Comparison of ENCODE assay signal across 10 mouse cellular contexts in genomic region chr11:90032807-90033206, GRCm38 (mm10). TPM values are rescaled to one million over a fixed set of nuclear protein-coding genes. Genes with fewer than 3 reads are reported as not detected.
DNase-seq lines count a peak whose midpoint lies in the region; ATAC-seq and TF ChIP-seq lines count a peak whose summit lies in the region.
"Had no signal": no experiment of that assay in that cellular context is flagged by ENCODE, and none has a peak within 500 bp of the region (broad histone marks: within the 10 kb centered on the region; RNA-seq: fewer than 3 reads in every experiment).

No protein-coding gene starts in this region.

- no peak for TF ChIP-seq EP300 in heart, adult 2 months (IDR thresholded peaks at IDR 0.05; ENCODE audit: insufficient read depth, low read depth, low read length)

- H3K27ac ChIP-seq in heart, adult 2 months, result no peak overlapping the region
- H3K27ac ChIP-seq in ES-E14 (ENCODE audit: insufficient read depth, low read depth, low read length, poor library complexity, severe bottlenecking), result no peak overlapping the region
- H3K27ac ChIP-seq in heart, embryonic 16.5 days (ENCODE audit: low read length), result no peak overlapping the region

- H3K36me3 ChIP-seq in heart, adult 2 months (ENCODE audit: control insufficient read depth, insufficient read depth, low read length), result no peaks in the 10 kb centered on the region
- H3K36me3 ChIP-seq in ES-E14 (ENCODE audit: control insufficient read depth, insufficient read depth, low read length, poor library complexity, severe bottlenecking), result no peaks in the 10 kb centered on the region
- peaks cover 7% of the 10 kb centered on the region for H3K36me3 ChIP-seq in heart, embryonic 16.5 days (ENCODE audit: control insufficient read depth, insufficient read depth)

- WGBS in heart, adult 2 months, result 15% methylated on average over 8 of the region's 8 CpGs
- 10% methylated on average over 8 of the region's 8 CpGs for WGBS in heart, embryonic 16.5 days

- TF ChIP-seq CTCF in heart, adult 2 months (IDR thresholded peaks at IDR 0.05), result no peak

- in situ Hi-C loops in ES-E14 (cut with MboI; ENCODE audit: low sequenced_read_pairs in 2 of 2, unreplicated experiment in 2 of 2), result no loop called here

- H3K9me3 ChIP-seq in ES-E14 (ENCODE audit: control insufficient read depth, insufficient read depth, low read depth, low read length), result no peaks in the 10 kb centered on the region
- H3K9me3 ChIP-seq in heart, embryonic 16.5 days (replicated peaks; ENCODE audit: control insufficient read depth, low read length), result peaks cover 3% of the 10 kb centered on the region; the same call in 1 of the 2 replicates

- intact Hi-C loops in heart, adult 2 months (cut with DNase I), result loop anchor here (10.0 kb wide), 2 partner anchors 62 to 222 kb away; no protein-coding TSS in a partner anchor
- intact Hi-C loops in heart, postnatal 10 days (cut with DNase I), result loop anchor here (5.0 kb wide), 1 partner anchor 46 kb away; no protein-coding TSS in a partner anchor

- peak overlapping the region; percentile 11; the same call in 1 of the 2 replicates for H3K4me3 ChIP-seq in heart, adult 2 months
- no peak overlapping the region for H3K4me3 ChIP-seq in ES-E14 (ENCODE audit: insufficient read depth in 1 of 2, low read depth in 1 of 2, low read length in 2 of 2, poor library complexity in 1 of 2, severe bottlenecking in 1 of 2)
- H3K4me3 ChIP-seq in heart, embryonic 16.5 days (ENCODE audit: low read length), result peak overlapping the region; percentile 29

- H3K4me1 ChIP-seq in heart, adult 2 months (ENCODE audit: control insufficient read depth, insufficient read depth, low read length), result peaks cover 4% of the 10 kb centered on the region
- H3K4me1 ChIP-seq in ES-E14 (ENCODE audit: control insufficient read depth in 2 of 2, insufficient read depth in 2 of 2, low read length in 2 of 2, poor library complexity in 1 of 2), result no peaks in the 10 kb centered on the region
- peaks cover 9% of the 10 kb centered on the region for H3K4me1 ChIP-seq in heart, embryonic 16.5 days (ENCODE audit: control insufficient read depth, insufficient read depth, low read length)

- H3K9ac ChIP-seq in heart, adult 2 months (ENCODE audit: low read depth, low read length), result peak overlapping the region; percentile 61
- H3K9ac ChIP-seq in ES-E14 (ENCODE audit: insufficient read depth, low read depth, low read length, poor library complexity, severe bottlenecking), result no peak overlapping the region
- no peak overlapping the region for H3K9ac ChIP-seq in heart, embryonic 16.5 days (ENCODE audit: low read length)

- H3K79me2 ChIP-seq in heart, adult 2 months (replicated peaks; ENCODE audit: control insufficient read depth, insufficient read depth, low read length), result no peaks in the 10 kb centered on the region

- no peak for TF ChIP-seq POLR2A in heart, adult 2 months (IDR thresholded peaks at IDR 0.05; ENCODE audit: insufficient read depth, low read depth, low read length)

- no peaks in the 10 kb centered on the region for H3K27me3 ChIP-seq in heart, adult 2 months (ENCODE audit: control insufficient read depth, insufficient read depth, low read length)
- H3K27me3 ChIP-seq in heart, embryonic 16.5 days (ENCODE audit: control insufficient read depth, insufficient read depth, low read length), result peaks cover 4% of the 10 kb centered on the region; the same call in 1 of the 2 replicates

- no peak for DNase-seq in heart, adult 2 months
- DNase-seq in heart, postnatal 10 days, result no peak
- DNase-seq in ES-E14 (ENCODE audit: low read depth, low spot score), result no peak
- DNase-seq in lung, postnatal 10 days, result peak; percentile 54
- no peak for DNase-seq in right cerebral cortex, postnatal 4 days
- DNase-seq in urinary bladder, adult 2 months (ENCODE audit: low spot score), result no peak
- DNase-seq in frontal cortex, postnatal 36 days (ENCODE audit: low spot score in 2 of 2), result no peak
- DNase-seq: cerebellum, postnatal 14 days; right cerebral cortex, postnatal 25 days had no signal

- no peak for ATAC-seq in heart, embryonic 16.5 days (replicated peaks; ENCODE audit: extremely low read depth, insufficient read depth, low FRiP score)

- peak overlapping the region; percentile 57 for H3K4me2 ChIP-seq in heart, embryonic 16.5 days (ENCODE audit: low read depth, low read length)

TF ChIP-seq in ES-E14, 5 proteins besides CTCF, POLR2A, EP300 and RAD21:
- TF ChIP-seq ZC3H11A (IDR thresholded peaks at IDR 0.05; ENCODE audit: borderline replicate concordance, low read depth, low read length) (no peak), ZNF384 (IDR thresholded peaks at IDR 0.05; ENCODE audit: low read depth, low read length) (0 out of 2 replicates have a peak, but pooled peaks have one; percentile 23)
TF ChIP-seq in ES-E14: peak in this region for 1.

RNA-seq across cellular contexts. Expression of gene Tmem100, which starts 2.7 kb away (rescaled TPM):
- 10 to 100 TPM; 14.7 to 18.3 TPM for total RNA-seq in heart, adult 2 months (2021)
- polyA plus RNA-seq in heart, adult 2 months (2012; rRNA removed), result 5.4 and 11.4 TPM in 2 replicates
- total RNA-seq in heart, postnatal 10 days (2021), result 10 to 100 TPM; 20.4 to 39.3 TPM
- total RNA-seq in ES-E14 (2012; rRNA removed), result 0.11 and 0.18 TPM in 2 replicates
- polyA plus RNA-seq in heart, embryonic 16.5 days (2015; fragmentation: Nextera tagmentation; extraction: Ambion mirVana), result 9.8 and 13.4 TPM in 2 replicates
- polyA plus RNA-seq in urinary bladder, adult 2 months (2012; rRNA removed), result 8.2 and 11.0 TPM in 2 replicates

RNA-seq across cellular contexts. Expression of gene Pctp, which starts 30.1 kb away (rescaled TPM):
- 1 to 10 TPM; 4.0 to 4.4 TPM for total RNA-seq in heart, adult 2 months (2021)
- 2.2 and 3.1 TPM in 2 replicates for polyA plus RNA-seq in heart, adult 2 months (2012; rRNA removed)
- total RNA-seq in heart, postnatal 10 days (2021), result 1 to 10 TPM; 4.5 to 5.6 TPM
- total RNA-seq in ES-E14 (2012; rRNA removed), result 2.3 and 4.2 TPM in 2 replicates
- 7.3 and 8.3 TPM in 2 replicates for polyA plus RNA-seq in heart, embryonic 16.5 days (2015; fragmentation: Nextera tagmentation; extraction: Ambion mirVana)
- 6.0 and 6.9 TPM in 2 replicates for polyA plus RNA-seq in urinary bladder, adult 2 months (2012; rRNA removed)

Comparison
In these comparisons a context has a peak if more than half of its experiments do, and no peak if none do; other contexts are left out.
1. H3K4me3 ChIP-seq: peak in heart, adult 2 months (single experiment) and heart, embryonic 16.5 days (single experiment); none in ES-E14 (0 of 2).
2. RNA of gene Tmem100, which starts 2.7 kb away (total RNA-seq): 20.4 to 39.3 TPM in heart, postnatal 10 days and 14.7 to 18.3 TPM in heart, adult 2 months; 0.11 to 0.18 TPM in ES-E14; every median in the first group is over 10 times any median in the second.